Mouse (Mus musculus) liver, adult 2 months (tissue): ENCODE results near the gene Nhej1.

Experiments
- CTCF ChIP-seq: fragments of 200-500 bp; IDR thresholded peaks from 2 replicates; pipeline ENCODE4 v1.5.1; 2011; ENCODE audit warnings: low read depth, low read length, control low read depth
- POLR2A ChIP-seq: fragments of 200-500 bp; IDR thresholded peaks from 2 replicates; pipeline ENCODE4 v1.6.1; 2011; ENCODE audit warnings: low read length, control low read depth; ENCODE audit not compliant: insufficient read depth; ENCODE audit errors: extremely low read depth

DNA sequence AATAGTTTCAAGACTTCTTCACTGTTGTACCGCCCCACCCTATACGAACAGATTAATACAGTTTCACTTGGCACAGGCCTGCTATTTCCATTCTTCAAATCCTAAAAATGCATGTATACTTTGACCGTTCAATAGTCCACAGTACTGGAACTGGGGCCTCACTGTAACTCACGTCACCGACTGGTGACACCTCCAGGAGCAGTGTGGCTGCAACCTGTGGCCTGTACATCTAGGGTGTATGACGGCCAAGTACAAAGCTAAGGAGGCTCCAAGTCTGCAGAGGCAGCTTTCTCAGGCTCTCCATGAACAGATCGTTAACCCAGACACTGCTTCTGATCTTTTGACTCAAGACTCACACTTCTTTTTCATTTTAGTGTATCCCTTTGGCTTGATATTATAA, 163.3 kb downstream of the Nhej1 start:
- no peak for TF ChIP-seq CTCF
- no peak for TF ChIP-seq POLR2A
